Mouse (Mus musculus): ENCODE measurements at regions not wholly inside any gene's neighbourhood (a gene's known extent, or its start where the extent isn't known, plus 50 kb on each side); places are given as distances from the start of the nearest gene placed in this dataset.

DNA sequence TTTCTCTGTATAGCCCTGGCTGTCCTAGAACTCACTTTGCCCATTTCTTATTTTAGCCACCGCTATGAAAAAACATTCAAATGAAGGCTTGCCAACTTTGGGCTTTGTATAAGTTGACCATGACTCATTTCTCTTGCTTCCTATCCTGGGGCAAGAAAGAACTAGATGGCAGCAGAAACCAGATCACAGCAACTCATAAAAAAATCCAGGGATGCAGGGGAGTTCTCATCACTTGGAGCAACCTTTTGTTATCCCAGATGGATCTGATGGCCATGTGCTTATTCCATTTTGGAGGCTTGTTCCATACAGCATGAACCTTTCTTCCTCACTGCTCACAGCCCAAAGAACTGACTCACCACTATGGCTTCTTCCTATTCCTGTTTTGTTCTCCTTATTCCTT is 52.1 kb upstream of the Rab11fip2 start:
- Histone ChIP-seq H3K4me1 (ENCODE audit: control insufficient read depth, insufficient read depth, low read length) (no peaks in the 10 kb centered on the region), H3K27ac (replicated peaks; ENCODE audit: low read depth, low read length) (no peak overlapping the region), H3K27me3 (ENCODE audit: control insufficient read depth, insufficient read depth, low read length) (no peaks in the 10 kb centered on the region), H3K36me3 (ENCODE audit: control insufficient read depth, insufficient read depth, low read length) (no peaks in the 10 kb centered on the region), H3K9ac (ENCODE audit: low read depth, low read length, severe bottlenecking) (no peak overlapping the region), H3K4me2 (replicated peaks; ENCODE audit: low read depth, low read length, severe bottlenecking) (no peak overlapping the region), H3K9me3 (ENCODE audit: control insufficient read depth, low read length) (no peaks in the 10 kb centered on the region), H3K4me3 (replicated peaks; ENCODE audit: low read length) (no peak overlapping the region)
- no peak for DNase-seq (ENCODE audit: low spot score)
- WGBS: 94% methylated on average over 1 of the region's 1 CpGs
- ATAC-seq (ENCODE audit: low FRiP score, low read depth): no peak
- no peak for TF ChIP-seq POLR2A (IDR thresholded peaks at IDR 0.05; ENCODE audit: borderline replicate concordance, extremely low read depth, insufficient read depth, insufficient read length)

Measured in limb, embryonic 14.5 days (tissue).